Mouse (Mus musculus) myocyte (in vitro differentiated cells): ENCODE measurements around the gene Tmprss4. TPM values are rescaled to one million over a fixed set of nuclear protein-coding genes. Genes with fewer than 3 reads are reported as not detected.

ENCODE experiments used
- H3K27me3 ChIP-seq: one replicate; pipeline ENCODE4 v1.6.1; 2011; ENCODE audit not compliant: control insufficient read depth, insufficient read depth, insufficient read length
- H3K36me3 ChIP-seq: one replicate; pipeline ENCODE4 v1.6.1; 2011; ENCODE audit not compliant: control insufficient read depth, insufficient read depth
- H3K4me2 ChIP-seq: one replicate; pipeline ENCODE4 v1.6.1; 2011; ENCODE audit warnings: low read depth, control low read depth
- H3K4me3 ChIP-seq: one replicate; pipeline ENCODE4 v1.5.1; 2011; ENCODE audit warnings: mild to moderate bottlenecking, control low read depth, moderate library complexity
- H3K79me2 ChIP-seq: one replicate; pipeline ENCODE4 v1.6.1; 2011; ENCODE audit not compliant: control insufficient read depth, insufficient read depth
- H3ac ChIP-seq: one replicate; pipeline ENCODE4 v1.6.1; 2011; ENCODE audit not compliant: control insufficient read depth, insufficient read length
- CEBPB ChIP-seq: IDR thresholded peaks from 2 replicates; pipeline ENCODE4 v1.6.1; 2011; ENCODE audit warnings: mild to moderate bottlenecking, moderate library complexity; ENCODE audit not compliant: poor library complexity, insufficient read depth, severe bottlenecking
- E2F4 ChIP-seq: IDR thresholded peaks from one replicate; pipeline ENCODE4 v1.6.1; 2011; ENCODE audit warnings: mild to moderate bottlenecking, control low read depth, moderate library complexity; ENCODE audit not compliant: insufficient read depth
- MAX ChIP-seq: IDR thresholded peaks from one replicate; pipeline ENCODE4 v1.6.1; 2011; ENCODE audit warnings: low read depth, mild to moderate bottlenecking, control low read depth
- MYOD1 ChIP-seq, 3 experiments: IDR thresholded peaks; one replicate each; pipeline ENCODE4 v1.6.1; 2011; ENCODE audit warnings: control low read depth in 2 of 3, low read depth in 2 of 3, mild to moderate bottlenecking in 2 of 3, moderate library complexity in 1 of 3; ENCODE audit not compliant: insufficient read length in 2 of 3, control insufficient read depth in 1 of 3
- MYOG ChIP-seq, 3 experiments: IDR thresholded peaks; one replicate each; pipeline ENCODE4 v1.6.1; 2011; ENCODE audit warnings: control low read depth in 2 of 3, low read depth in 2 of 3, mild to moderate bottlenecking in 2 of 3; ENCODE audit not compliant: insufficient read length in 2 of 3, control insufficient read depth in 1 of 3, insufficient read depth in 1 of 3
- POLR2A ChIP-seq: IDR thresholded peaks from one replicate; pipeline ENCODE4 v1.6.1; 2011; ENCODE audit warnings: low read depth, mild to moderate bottlenecking, control low read depth, moderate library complexity; ENCODE audit not compliant: insufficient read length
- POLR2AphosphoS2 ChIP-seq: IDR thresholded peaks from one replicate; pipeline ENCODE4 v1.6.1; 2011; ENCODE audit warnings: low read depth, control low read depth; ENCODE audit not compliant: insufficient read length
- REST ChIP-seq: IDR thresholded peaks from one replicate; pipeline ENCODE4 v1.6.1; 2011; ENCODE audit warnings: mild to moderate bottlenecking, control low read depth, moderate library complexity; ENCODE audit not compliant: insufficient read depth, insufficient read length
- SRF ChIP-seq: IDR thresholded peaks from one replicate; pipeline ENCODE4 v1.6.1; 2011; ENCODE audit warnings: low read depth; ENCODE audit not compliant: control insufficient read depth, insufficient read length
- TCF12 ChIP-seq: IDR thresholded peaks from one replicate; pipeline ENCODE4 v1.6.1; 2011; ENCODE audit warnings: mild to moderate bottlenecking, control low read depth; ENCODE audit not compliant: poor library complexity, insufficient read depth, severe bottlenecking
- TCF3 ChIP-seq: IDR thresholded peaks from one replicate; pipeline ENCODE4 v1.6.1; 2011; ENCODE audit warnings: low read depth, control low read depth; ENCODE audit not compliant: insufficient read length
- USF1 ChIP-seq: IDR thresholded peaks from one replicate; pipeline ENCODE4 v1.6.1; 2011; ENCODE audit warnings: low read depth, mild to moderate bottlenecking, control low read depth, moderate library complexity
- polyA plus RNA-seq: library from polyadenylated mRNA; unstranded; fragments of >200 nt; fragmentation: generic; extraction: Trizol; gene quantifications from one replicate; pipeline ENCODE4 v1.2.1, GENCODE M21; 2012; ENCODE audit warnings: missing spikeins

Gene Tmprss4
- polyA plus RNA-seq, 1 experiment: not detected

- Histone ChIP-seq H3K79me2 (no peaks in the 10 kb centered on the region), H3K27me3 (peaks cover 8% of the 10 kb centered on the region), H3K4me3 (no peak overlapping the region), H3ac (no peak overlapping the region), H3K4me2 (no peak overlapping the region), H3K36me3 (no peaks in the 10 kb centered on the region)
- TF ChIP-seq MYOD1 (IDR thresholded peaks at IDR 0.05; ENCODE audit: control insufficient read depth in 1 of 3, insufficient read length in 2 of 3, low read depth in 2 of 3) (no peak), SRF (no peak), TCF12 (no peak), REST (no peak), POLR2AphosphoS2 (no peak), E2F4 (no peak)
Measured at GRCm38 (mm10) chr9:45170150-45170549, 33.7 kb downstream of the Tmprss4 start.

- TF ChIP-seq CEBPB (no peak), SRF (no peak), TCF3 (no peak), MYOG (IDR thresholded peaks at IDR 0.05; ENCODE audit: control insufficient read depth in 1 of 3, insufficient read depth in 1 of 3, insufficient read length in 2 of 3, low read depth in 2 of 3) (no peak), USF1 (no peak), POLR2AphosphoS2 (no peak), REST (no peak), MAX (no peak), MYOD1 (IDR thresholded peaks at IDR 0.05; ENCODE audit: control insufficient read depth in 1 of 3, insufficient read length in 2 of 3, low read depth in 2 of 3) (no peak), TCF12 (no peak)
- Histone ChIP-seq H3ac (no peak overlapping the region), H3K27me3 (no peaks in the 10 kb centered on the region), H3K4me3 (no peak overlapping the region), H3K36me3 (no peaks in the 10 kb centered on the region), H3K79me2 (no peaks in the 10 kb centered on the region), H3K4me2 (no peak overlapping the region)
Measured at GRCm38 (mm10) chr9:45167903-45168302, 36.0 kb downstream of the Tmprss4 start.

GRCm38 (mm10) chr9:45153361-45153760, 50.5 kb downstream of the Tmprss4 start:
- Histone ChIP-seq H3K4me3 (no peak overlapping the region), H3K36me3 (no peaks in the 10 kb centered on the region), H3ac (no peak overlapping the region), H3K27me3 (peaks cover 41% of the 10 kb centered on the region), H3K79me2 (no peaks in the 10 kb centered on the region), H3K4me2 (no peak overlapping the region)
- no peak for TF ChIP-seq E2F4
- no peak for TF ChIP-seq SRF
- no peak for TF ChIP-seq CEBPB
- TF ChIP-seq TCF3: no peak
- TF ChIP-seq USF1: no peak
- no peak for TF ChIP-seq POLR2AphosphoS2
- no peak for TF ChIP-seq MYOG (IDR thresholded peaks at IDR 0.05; ENCODE audit: control insufficient read depth in 1 of 3, insufficient read depth in 1 of 3, insufficient read length in 2 of 3, low read depth in 2 of 3)
- TF ChIP-seq MYOD1 (IDR thresholded peaks at IDR 0.05; ENCODE audit: control insufficient read depth in 1 of 3, insufficient read length in 2 of 3, low read depth in 2 of 3): no peak
- no peak for TF ChIP-seq TCF12
- no peak for TF ChIP-seq REST
- no peak for TF ChIP-seq POLR2A
- TF ChIP-seq MAX: no peak

- Histone ChIP-seq H3ac (no peak overlapping the region), H3K36me3 (no peaks in the 10 kb centered on the region), H3K79me2 (no peaks in the 10 kb centered on the region), H3K4me3 (no peak overlapping the region), H3K27me3 (peaks cover 54% of the 10 kb centered on the region), H3K4me2 (no peak overlapping the region)
- no peak for TF ChIP-seq MAX
- no peak for TF ChIP-seq POLR2A
- no peak for TF ChIP-seq CEBPB
- no peak for TF ChIP-seq POLR2AphosphoS2
- TF ChIP-seq SRF: no peak
- TF ChIP-seq MYOG (IDR thresholded peaks at IDR 0.05; ENCODE audit: control insufficient read depth in 1 of 3, insufficient read depth in 1 of 3, insufficient read length in 2 of 3, low read depth in 2 of 3): no peak
- no peak for TF ChIP-seq E2F4
Measured at GRCm38 (mm10) chr9:45150933-45151332, 53.0 kb downstream of the Tmprss4 start.

- Histone ChIP-seq H3K79me2 (no peaks in the 10 kb centered on the region), H3ac (no peak overlapping the region), H3K4me2 (no peak overlapping the region), H3K27me3 (peaks cover 79% of the 10 kb centered on the region), H3K36me3 (no peaks in the 10 kb centered on the region), H3K4me3 (no peak overlapping the region)
- no peak for TF ChIP-seq REST
Measured at GRCm38 (mm10) chr9:45146267-45146597, 57.7 kb downstream of the Tmprss4 start.
